Mouse (Mus musculus) ES-Bruce4 (cell line): ENCODE data around the gene Mob1a.

Experiments
- EP300 ChIP-seq: IDR thresholded peaks from 2 replicates; pipeline ENCODE4 v1.6.1; 2011; ENCODE audit warnings: low read depth, low read length; ENCODE audit not compliant: insufficient read depth
- POLR2A ChIP-seq: IDR thresholded peaks from one replicate; pipeline ENCODE4 v1.8.1; 2011; ENCODE audit warnings: low read length; ENCODE audit not compliant: insufficient read depth

DNA sequence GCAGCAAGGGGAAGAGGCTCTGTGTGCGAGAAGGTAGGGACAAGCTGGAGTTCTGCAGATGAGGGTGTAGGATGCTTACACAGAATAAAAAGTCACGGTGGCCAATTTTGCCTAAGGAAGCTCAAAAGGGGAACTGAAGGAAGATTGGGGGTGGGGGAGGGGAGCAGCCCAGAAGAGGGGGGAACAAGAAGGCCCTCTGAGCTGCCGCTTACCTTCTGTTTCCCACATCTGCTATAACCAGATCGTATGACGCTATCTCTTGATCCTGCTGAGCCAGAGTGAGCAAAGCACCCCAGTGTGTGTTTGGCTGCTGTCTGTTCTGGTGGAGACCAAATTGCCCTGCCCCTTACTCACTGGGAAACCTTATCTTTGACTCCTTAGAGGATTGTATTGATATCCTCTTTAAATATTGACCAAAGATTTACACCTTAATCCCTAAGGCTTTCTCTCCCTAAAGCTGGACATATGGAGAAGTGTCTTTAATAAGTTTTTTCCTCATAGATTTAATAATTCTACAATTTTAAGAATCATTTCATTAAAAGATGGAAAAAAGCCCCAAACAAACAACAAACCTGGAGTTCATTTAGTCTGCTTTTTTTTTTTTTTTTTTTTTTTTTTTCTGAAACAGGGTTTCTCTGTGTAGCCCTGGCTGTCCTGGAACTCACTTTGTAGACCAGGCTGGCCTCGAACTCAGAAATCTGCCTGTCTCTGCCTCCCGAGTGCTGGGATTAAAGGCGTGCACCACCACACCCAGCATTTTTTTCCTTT, 2.0 kb upstream of the Mob1a start:
- TF ChIP-seq EP300 (no peak), POLR2A (no peak)
